In genomic region chr19:42599891-42600290, GRCm38 (mm10) we compare ENCODE assay signal across 29 mouse cellular contexts. TPM values are rescaled to one million over a fixed set of nuclear protein-coding genes. Genes with fewer than 3 reads are reported as not detected.
A peak's percentile ranks its signal among the peaks of the same experiment; 100 is the strongest.
DNase-seq lines count a peak whose midpoint lies in the region; ATAC-seq and TF ChIP-seq lines count a peak whose summit lies in the region.
"Had no signal": no experiment of that assay in that cellular context is flagged by ENCODE, and none has a peak within 500 bp of the region (broad histone marks: within the 10 kb centered on the region; RNA-seq: fewer than 3 reads in every experiment).

No protein-coding gene starts in this region.

- H3K9ac ChIP-seq in kidney, embryonic 14.5 days (ENCODE audit: low read depth, low read length), result no peak overlapping the region
- H3K9ac ChIP-seq: forebrain, postnatal 0 days; hindbrain, embryonic 14.5 days; limb, embryonic 12.5 days; liver, embryonic 14.5 days; lung, embryonic 14.5 days; neural tube, embryonic 13.5 days had no signal

- no peak for TF ChIP-seq CTCF in Patski (IDR thresholded peaks at IDR 0.05)
- TF ChIP-seq CTCF in kidney, adult 2 months (conservative IDR thresholded peaks at IDR 0.05; ENCODE audit: insufficient read depth, insufficient read length, low read depth, low read length), result no peak

- TF ChIP-seq POLR2A in kidney, adult 2 months (IDR thresholded peaks at IDR 0.05; ENCODE audit: low read depth, low read length), result no peak

- no peak overlapping the region for H3K4me2 ChIP-seq in kidney, embryonic 14.5 days (replicated peaks; ENCODE audit: low read depth, low read length)
- H3K4me2 ChIP-seq: hindbrain, embryonic 14.5 days; limb, embryonic 12.5 days; lung, embryonic 14.5 days; neural tube, embryonic 13.5 days had no signal

- ATAC-seq in kidney, embryonic 14.5 days (ENCODE audit: low FRiP score, low TSS enrichment), result no peak
- peak; percentile 72 for ATAC-seq in Patski
- ATAC-seq: forebrain, postnatal 0 days; inflammation-experienced regulatory T-cells, adult 6 months had no signal

- no peak overlapping the region for H3K27ac ChIP-seq in kidney, embryonic 14.5 days (ENCODE audit: low read depth, low read length)
- H3K27ac ChIP-seq in kidney, adult 2 months (ENCODE audit: insufficient read depth, low read depth, low read length), result no peak overlapping the region
- H3K27ac ChIP-seq: embryonic facial prominence, embryonic 10.5 days; heart, adult 2 months; hindbrain, embryonic 14.5 days; layer of hippocampus, adult 2 months; limb, embryonic 12.5 days; liver, embryonic 14.5 days had no signal

- 82% methylated on average over 17 of the region's 17 CpGs for WGBS in kidney, embryonic 14.5 days
- 43% methylated on average over 17 of the region's 17 CpGs for WGBS in kidney, adult 2 months

- H3K36me3 ChIP-seq in kidney, embryonic 14.5 days (ENCODE audit: control insufficient read depth, insufficient read depth, low read length), result no peaks in the 10 kb centered on the region; the same call in 1 of the 2 replicates
- H3K36me3 ChIP-seq in kidney, adult 2 months (ENCODE audit: control insufficient read depth, insufficient read depth, low read length), result no peaks in the 10 kb centered on the region
- H3K36me3 ChIP-seq: limb, embryonic 12.5 days; neural tube, embryonic 13.5 days had no signal

- DNase-seq in kidney, adult 11 months, result peak; percentile 58
- no peak for DNase-seq in Patski (ENCODE audit: low read depth, low spot score)
- peak; percentile 62 for DNase-seq in kidney, adult 2 months
- DNase-seq in kidney, postnatal 14 days, result peak; percentile 54
- DNase-seq in left cerebral cortex, postnatal 25 days (ENCODE audit: low spot score in 2 of 2), result no peak
- DNase-seq in right cerebral cortex, adult 18-20 months, result no peak
- DNase-seq: adrenal gland, postnatal 10 days; B cell, adult 2 months; cerebellum, adult 9-11 months; forebrain, postnatal 0 days; gastrocnemius, postnatal 14 days; heart, adult 2 months; lung, embryonic 14.5 days; midbrain, embryonic 14.5 days; retina, postnatal 1 day; thymus, postnatal 25 days had no signal

- CTCF ChIA-PET in Patski (lab: Charles Lee), result interaction anchor here (1.1 to 1.2 kb wide), 2 partner anchors 11 to 171 kb away, joined by 3 read pairs; no protein-coding TSS in a partner anchor

- H3K27me3 ChIP-seq in kidney, embryonic 14.5 days (ENCODE audit: control insufficient read depth, insufficient read depth, low read length), result no peaks in the 10 kb centered on the region
- no peaks in the 10 kb centered on the region for H3K27me3 ChIP-seq in Patski
- H3K27me3 ChIP-seq in kidney, adult 2 months (replicated peaks; ENCODE audit: control insufficient read depth, insufficient read depth, low read length), result no peaks in the 10 kb centered on the region
- H3K27me3 ChIP-seq: limb, embryonic 12.5 days; neural tube, embryonic 13.5 days had no signal

- 0 out of 2 replicates have a peak, but pooled peaks cover 3% of the 10 kb centered on the region for H3K4me1 ChIP-seq in kidney, embryonic 14.5 days (ENCODE audit: control insufficient read depth, insufficient read depth, low read length)
- peaks cover 12% of the 10 kb centered on the region; the same call in 1 of the 2 replicates for H3K4me1 ChIP-seq in kidney, adult 2 months (ENCODE audit: control insufficient read depth, insufficient read depth, low read length)
- H3K4me1 ChIP-seq: neural tube, embryonic 13.5 days had no signal

- H3K4me3 ChIP-seq in kidney, embryonic 14.5 days (ENCODE audit: low read length), result no peak overlapping the region
- no peak overlapping the region for H3K4me3 ChIP-seq in kidney, adult 2 months (ENCODE audit: insufficient read depth, low read depth, low read length)
- H3K4me3 ChIP-seq: embryonic facial prominence, embryonic 10.5 days; heart, adult 2 months; layer of hippocampus, adult 2 months; limb, embryonic 12.5 days; myocyte; neural tube, embryonic 13.5 days had no signal

- in situ Hi-C loops in Patski (cut with MboI; ENCODE audit: low pct_unique_long_range_greater_than_20kb), result no loop called here

- POLR2A ChIA-PET in Patski (lab: Charles Lee), result no interaction called here

- no peaks in the 10 kb centered on the region for H3K9me3 ChIP-seq in kidney, embryonic 14.5 days (ENCODE audit: control insufficient read depth, low read length)
- H3K9me3 ChIP-seq: embryonic facial prominence, embryonic 10.5 days; G1E; limb, embryonic 12.5 days; neural tube, embryonic 13.5 days had no signal

- intact Hi-C loops in left cerebral cortex, postnatal 25 days (cut with DNase I), result no loop called here

RNA-seq across cellular contexts. Expression of gene Loxl4, which starts 12.7 kb away (rescaled TPM):
- 0.93 and 1.9 TPM in 2 replicates for polyA plus RNA-seq in kidney, embryonic 14.5 days (2014; fragmentation: Nextera tagmentation; extraction: Ambion mirVana)
- polyA plus RNA-seq in Patski (2021), result 0.08 TPM
- 2.9 and 4.8 TPM in 2 replicates for polyA plus RNA-seq in kidney, adult 2 months (2012; rRNA removed)
- total RNA-seq in left cerebral cortex, postnatal 25 days (2021), result under 1 TPM in 1 of 2 experiments, not detected in 1; 0.16 TPM
- total RNA-seq: CH12.LX; common myeloid progenitor, adult 5-6 weeks; G1E; megakaryocyte, adult 5-6 weeks had no signal
- polyA plus RNA-seq: G1E had no signal

Comparison
In these comparisons a context has a peak if more than half of its experiments do, and no peak if none do; other contexts are left out.
1. DNase-seq: peak in kidney, adult 11 months (single experiment), kidney, adult 2 months (single experiment) and kidney, postnatal 14 days (single experiment); none in Patski (single experiment), left cerebral cortex, postnatal 25 days (0 of 2) and right cerebral cortex, adult 18-20 months (single experiment).